Comparison of ENCODE assay signal across 14 mouse cellular contexts in the genomic region with DNA sequence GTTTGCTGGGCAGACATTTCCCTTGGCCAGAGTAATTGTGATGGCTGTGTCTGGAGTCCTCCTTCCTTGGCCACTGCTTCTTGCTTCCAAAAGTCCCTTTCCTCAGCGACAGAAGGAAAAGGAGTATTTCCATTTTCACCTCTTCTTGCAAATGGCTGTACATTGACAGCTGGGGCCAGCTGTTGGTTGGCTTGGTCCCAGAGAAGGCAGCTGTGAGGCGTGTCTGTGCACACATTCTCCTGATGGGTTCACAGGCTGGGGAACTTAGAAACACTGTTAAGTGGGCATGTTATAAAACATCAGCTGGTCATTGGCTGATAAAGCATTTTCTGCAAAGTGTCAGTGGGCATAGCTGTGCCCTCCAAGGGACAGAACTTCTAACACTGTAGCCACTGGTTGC.
DNase-seq lines count a peak whose midpoint lies in the region; TF ChIP-seq lines count a peak whose summit lies in the region.
"Had no signal": no experiment of that assay in that cellular context is flagged by ENCODE, and none has a peak within 500 bp of the region (broad histone marks: within the 10 kb centered on the region; RNA-seq: fewer than 3 reads in every experiment).

No protein-coding gene starts in this region.

- H3K27me3 ChIP-seq in thymus, adult 2 months (ENCODE audit: control insufficient read depth, insufficient read depth, low read length): no peaks in the 10 kb centered on the region

- H3K36me3 ChIP-seq in thymus, adult 2 months (ENCODE audit: control insufficient read depth, insufficient read depth, low read length): no peaks in the 10 kb centered on the region
- H3K36me3 ChIP-seq: midbrain, embryonic 12.5 days had no signal

- no peak for TF ChIP-seq CTCF in gastrocnemius, adult 2 months (IDR thresholded peaks at IDR 0.05)
- TF ChIP-seq CTCF in thymus, adult 2 months (IDR thresholded peaks at IDR 0.05; ENCODE audit: borderline replicate concordance, control insufficient read depth, extremely low read depth, insufficient read depth, low read length, poor library complexity): no peak

- no peaks in the 10 kb centered on the region for H3K4me1 ChIP-seq in thymus, adult 2 months (replicated peaks; ENCODE audit: control insufficient read depth, insufficient read depth, low read length)

- no peak for TF ChIP-seq POLR2A in thymus, adult 2 months (IDR thresholded peaks at IDR 0.05; ENCODE audit: control insufficient read depth, extremely low read depth, insufficient read depth, low read length, poor library complexity)

- intact Hi-C loops in gastrocnemius, adult 2 months (cut with DNase I): no loop called here

- no peak overlapping the region for H3K27ac ChIP-seq in gastrocnemius, adult 2 months
- H3K27ac ChIP-seq in thymus, adult 2 months (ENCODE audit: control insufficient read depth, insufficient read depth, low read length): no peak overlapping the region
- H3K27ac ChIP-seq: hindbrain, embryonic 14.5 days; midbrain, embryonic 12.5 days had no signal

- 78% methylated on average over 2 of the region's 2 CpGs for WGBS in thymus, adult 2 months

- DNase-seq in gastrocnemius, postnatal 4 days (ENCODE audit: low spot score in 2 of 2): peak; percentile 36 to 41
- no peak for DNase-seq in gastrocnemius, adult 2 months
- peak; percentile 6 for DNase-seq in ovary, postnatal 36 days (ENCODE audit: low spot score)
- DNase-seq in ovary, adult 18-20 months (ENCODE audit: low spot score): no peak
- DNase-seq in kidney, postnatal 10 days: peak; percentile 89
- DNase-seq in lung, postnatal 25 days (ENCODE audit: low spot score): peak; percentile 26
- no peak for DNase-seq in thymus, adult 2 months
- DNase-seq in spleen, adult 18-20 months: no peak
- DNase-seq: adrenal gland, postnatal 10 days; cerebellum, postnatal 14 days; left cerebral cortex, postnatal 4 days; liver, postnatal 0 days had no signal

- H3K4me3 ChIP-seq in gastrocnemius, adult 2 months: no peak overlapping the region
- no peak overlapping the region for H3K4me3 ChIP-seq in thymus, adult 2 months (ENCODE audit: control insufficient read depth, insufficient read depth, low read length)
- H3K4me3 ChIP-seq: midbrain, embryonic 12.5 days had no signal

Comparison
In these comparisons a context has a peak if more than half of its experiments do, and no peak if none do; other contexts are left out.
1. DNase-seq: peak in gastrocnemius, postnatal 4 days (2 of 2), ovary, postnatal 36 days (single experiment), kidney, postnatal 10 days (single experiment) and lung, postnatal 25 days (single experiment); none in gastrocnemius, adult 2 months (single experiment), ovary, adult 18-20 months (single experiment), thymus, adult 2 months (single experiment) and spleen, adult 18-20 months (0 of 2).